Mouse (Mus musculus): ENCODE measurements around the gene Gm10840. TPM values are rescaled to one million over a fixed set of nuclear protein-coding genes. Genes with fewer than 3 reads are reported as not detected.
"Not testable (repeated sequence)": the region's sequence is repeated elsewhere in the genome, so short reads cannot be mapped to it uniquely, and the experiment has no call there.

Gm10840 gene
- polyA plus RNA-seq, 1 experiment, result not detected

DNA sequence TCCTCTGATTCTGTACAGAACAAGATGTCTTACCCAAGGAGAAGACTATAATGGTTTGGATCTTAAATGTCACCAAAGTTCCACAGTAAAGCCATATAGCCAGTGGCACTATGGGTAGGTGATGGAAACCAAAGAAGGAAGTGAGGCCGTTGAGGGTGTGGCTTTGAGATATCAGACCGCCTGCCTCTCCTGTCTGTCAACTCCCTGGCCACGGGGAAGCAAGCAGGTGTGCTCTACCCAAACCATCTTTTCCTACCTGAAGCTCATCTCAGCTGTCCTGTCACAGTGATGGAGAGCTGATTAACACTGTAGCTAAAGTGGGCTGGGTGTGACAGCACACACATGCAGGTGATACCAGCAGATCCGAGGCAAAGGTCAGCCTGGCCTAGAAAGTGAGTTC is 37.6 kb downstream of the Gm10840 start:
- Histone ChIP-seq H3K27ac (ENCODE audit: insufficient read depth, low read depth, low read length) (no peak overlapping the region), H3K4me3 (ENCODE audit: insufficient read depth, low read depth, low read length) (no peak overlapping the region), H3K27me3 (replicated peaks; ENCODE audit: control insufficient read depth, insufficient read depth, low read length) (no peaks in the 10 kb centered on the region), H3K36me3 (ENCODE audit: control insufficient read depth, insufficient read depth, low read length) (peaks cover 9% of the 10 kb centered on the region), H3K4me1 (ENCODE audit: control insufficient read depth, insufficient read depth, low read length) (no peaks in the 10 kb centered on the region; the same call in 1 of the 2 replicates)
- TF ChIP-seq POLR2A (IDR thresholded peaks at IDR 0.05; ENCODE audit: low read depth, low read length) (no peak), CTCF (conservative IDR thresholded peaks at IDR 0.05; ENCODE audit: insufficient read depth, insufficient read length, low read depth, low read length) (no peak)
- no peak for DNase-seq
- 86% methylated on average over 4 of the region's 4 CpGs for WGBS

DNA sequence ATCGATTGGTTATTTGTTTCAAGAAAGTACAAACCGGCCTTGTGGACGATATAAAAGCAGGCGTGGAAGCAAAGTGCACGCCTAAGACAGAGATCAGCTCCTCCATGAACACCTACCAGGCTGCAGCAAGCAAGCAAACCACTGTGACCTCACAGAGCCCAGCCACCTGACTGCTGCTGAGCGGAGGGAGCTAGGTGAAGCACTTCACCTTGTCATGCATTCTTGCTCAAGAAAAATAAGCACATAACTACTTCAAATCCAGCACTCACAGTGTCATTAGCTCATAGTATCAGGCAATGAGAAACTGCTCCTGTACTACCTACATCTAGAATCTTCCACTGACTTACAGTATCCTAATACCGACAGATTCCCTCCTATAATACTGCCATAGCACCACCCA is 39.3 kb downstream of the Gm10840 start:
- not testable (repeated sequence) for H3K27ac ChIP-seq (ENCODE audit: insufficient read depth, low read depth, low read length); H3K4me1 ChIP-seq (ENCODE audit: control insufficient read depth, insufficient read depth, low read length); H3K4me3 ChIP-seq (ENCODE audit: insufficient read depth, low read depth, low read length); H3K27me3 ChIP-seq (replicated peaks; ENCODE audit: control insufficient read depth, insufficient read depth, low read length); DNase-seq
- peaks cover 17% of the 10 kb centered on the region for H3K36me3 ChIP-seq (ENCODE audit: control insufficient read depth, insufficient read depth, low read length)
- 91% methylated on average over 7 of the region's 7 CpGs for WGBS

GRCm38 (mm10) chr11:106200756-106201155 is 40.1 kb downstream of the Gm10840 start:
- no peak for TF ChIP-seq CTCF (conservative IDR thresholded peaks at IDR 0.05; ENCODE audit: insufficient read depth, insufficient read length, low read depth, low read length)
- TF ChIP-seq POLR2A (IDR thresholded peaks at IDR 0.05; ENCODE audit: low read depth, low read length), result no peak
- Histone ChIP-seq H3K27me3 (replicated peaks; ENCODE audit: control insufficient read depth, insufficient read depth, low read length) (no peaks in the 10 kb centered on the region), H3K27ac (ENCODE audit: insufficient read depth, low read depth, low read length) (0 out of 2 replicates have a peak overlapping the region, but pooled peaks have one; percentile 23), H3K36me3 (ENCODE audit: control insufficient read depth, insufficient read depth, low read length) (peaks cover 19% of the 10 kb centered on the region), H3K4me1 (ENCODE audit: control insufficient read depth, insufficient read depth, low read length) (no peaks in the 10 kb centered on the region), H3K4me3 (ENCODE audit: insufficient read depth, low read depth, low read length) (no peak overlapping the region)
- no peak for DNase-seq
- 52% methylated on average over 6 of the region's 6 CpGs for WGBS

DNA sequence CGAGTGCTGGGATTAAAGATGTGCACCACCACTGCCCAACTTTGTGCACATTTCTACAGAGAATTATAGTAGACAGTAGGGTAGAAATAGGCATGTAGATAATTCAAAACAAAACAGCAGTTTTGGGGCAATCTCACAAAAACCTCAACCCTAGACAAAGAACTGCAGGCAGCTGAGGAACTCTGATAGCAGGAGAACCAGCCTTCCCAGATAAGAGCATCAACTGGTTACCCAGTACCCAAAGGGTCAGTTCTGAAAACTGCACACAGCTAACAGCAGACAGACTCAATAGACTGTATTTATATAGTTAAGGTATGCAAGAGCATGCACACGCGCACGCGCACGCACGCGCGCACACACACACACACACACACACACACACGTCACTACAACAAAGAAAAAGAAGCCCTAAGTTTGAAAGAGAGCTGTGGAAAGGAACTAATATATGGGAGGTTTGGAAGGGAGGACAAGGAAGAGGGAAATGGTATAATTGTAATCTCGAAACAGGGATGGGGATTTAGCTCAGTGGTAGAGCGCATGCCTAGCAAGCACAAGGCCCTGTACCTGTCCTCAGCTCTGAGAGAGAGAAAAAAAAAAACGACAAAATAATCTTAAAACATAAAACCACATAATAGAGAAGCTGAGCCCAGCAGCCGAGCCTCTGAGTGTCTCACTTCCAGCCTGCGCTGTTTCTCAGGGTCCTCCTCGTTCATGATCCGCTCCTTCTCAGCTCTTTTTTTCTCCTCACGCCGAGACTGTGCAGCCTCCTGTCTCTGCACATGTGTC is 40.9 kb downstream of the Gm10840 start:
- H3K4me1 ChIP-seq (ENCODE audit: control insufficient read depth, insufficient read depth, low read length), result no peaks in the 10 kb centered on the region
- DNase-seq, result no peak
- H3K4me3 ChIP-seq (ENCODE audit: insufficient read depth, low read depth, low read length), result no peak overlapping the region
- peaks cover 19% of the 10 kb centered on the region for H3K36me3 ChIP-seq (ENCODE audit: control insufficient read depth, insufficient read depth, low read length)
- TF ChIP-seq CTCF (conservative IDR thresholded peaks at IDR 0.05; ENCODE audit: insufficient read depth, insufficient read length, low read depth, low read length) (no peak), POLR2A (IDR thresholded peaks at IDR 0.05; ENCODE audit: low read depth, low read length) (no peak)
- no peak overlapping the region for H3K27ac ChIP-seq (ENCODE audit: insufficient read depth, low read depth, low read length)
- no peaks in the 10 kb centered on the region for H3K27me3 ChIP-seq (replicated peaks; ENCODE audit: control insufficient read depth, insufficient read depth, low read length)
- 88% methylated on average over 19 of the region's 19 CpGs for WGBS

DNA sequence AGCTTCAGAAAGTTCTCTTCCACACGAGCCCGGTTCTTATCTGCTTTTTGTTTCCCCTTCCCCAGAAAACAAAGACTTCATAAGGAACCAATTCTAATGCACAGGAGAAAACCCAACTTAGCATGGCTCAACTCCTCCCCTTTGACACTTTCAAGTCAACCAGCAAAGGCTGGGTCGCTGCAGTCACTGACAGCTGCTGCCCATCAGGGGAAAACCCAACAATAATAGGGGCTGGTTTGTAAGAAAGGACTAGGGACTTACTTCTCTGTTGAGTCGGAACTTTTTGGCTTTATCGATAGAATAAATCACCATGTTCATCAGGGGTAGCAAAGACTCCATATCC is 41.4 kb downstream of the Gm10840 start, which contains the start of gene Strada:
Strada (minus strand) TSS at position 46 of the 343 bp plus-strand sequence.
- no peak for TF ChIP-seq CTCF (conservative IDR thresholded peaks at IDR 0.05; ENCODE audit: insufficient read depth, insufficient read length, low read depth, low read length)
- TF ChIP-seq POLR2A (IDR thresholded peaks at IDR 0.05; ENCODE audit: low read depth, low read length), result no peak
- Histone ChIP-seq H3K27ac (ENCODE audit: insufficient read depth, low read depth, low read length) (no peak within 1 kb of the TSS), H3K27me3 (replicated peaks; ENCODE audit: control insufficient read depth, insufficient read depth, low read length) (no peaks in the 10 kb centered on the region), H3K4me3 (ENCODE audit: insufficient read depth, low read depth, low read length) (no peak within 1 kb of the TSS), H3K4me1 (ENCODE audit: control insufficient read depth, insufficient read depth, low read length) (no peaks in the 10 kb centered on the region), H3K36me3 (ENCODE audit: control insufficient read depth, insufficient read depth, low read length) (peaks cover 19% of the 10 kb centered on the region)
- 74% methylated on average over 5 of the region's 5 CpGs for WGBS
- no peak for DNase-seq

Other genes starting within 250 kb of the Gm10840 start
- 31.1 and 32.2 TPM in 2 replicates for gene Cyb561, start 207.5 kb upstream of the Gm10840 start, polyA plus RNA-seq (2012; rRNA removed)
- gene Ace, start 192.9 kb upstream of the Gm10840 start, polyA plus RNA-seq (2012; rRNA removed), result 68.0 and 132 TPM in 2 replicates
- gene Ace3, start 166.2 kb upstream of the Gm10840 start, polyA plus RNA-seq (2012; rRNA removed), result 0.06 and 0.07 TPM in 2 replicates
- gene Kcnh6, start 152.7 kb upstream of the Gm10840 start, polyA plus RNA-seq (2012; rRNA removed), result 0.04 and 0.06 TPM in 2 replicates
- gene Dcaf7, start 124.0 kb upstream of the Gm10840 start, polyA plus RNA-seq (2012; rRNA removed), result 34.1 and 37.7 TPM in 2 replicates
- gene Taco1, start 94.8 kb upstream of the Gm10840 start, polyA plus RNA-seq (2012; rRNA removed), result 21.3 and 21.4 TPM in 2 replicates
- 27.8 and 31.6 TPM in 2 replicates for gene Map3k3, start 76.2 kb upstream of the Gm10840 start, polyA plus RNA-seq (2012; rRNA removed)
- 27.8 and 48.3 TPM in 2 replicates for gene Limd2, start within 50 bp of the Gm10840 start, polyA plus RNA-seq (2012; rRNA removed)
- 28.4 and 28.5 TPM in 2 replicates for gene Strada, start 41.3 kb downstream of the Gm10840 start, polyA plus RNA-seq (2012; rRNA removed)
- 14.0 and 20.6 TPM in 2 replicates for gene Ccdc47, start 55.5 kb downstream of the Gm10840 start, polyA plus RNA-seq (2012; rRNA removed)
- gene Ddx42, start 56.1 kb downstream of the Gm10840 start, polyA plus RNA-seq (2012; rRNA removed), result 8.3 and 10.0 TPM in 2 replicates
- gene Ftsj3, start 95.2 kb downstream of the Gm10840 start, polyA plus RNA-seq (2012; rRNA removed), result 11.7 TPM in 2 replicates
- gene Psmc5, start 95.3 kb downstream of the Gm10840 start, polyA plus RNA-seq (2012; rRNA removed), result 52.5 and 66.9 TPM in 2 replicates
- gene Smarcd2, start 112.1 kb downstream of the Gm10840 start, polyA plus RNA-seq (2012; rRNA removed), result 70.0 and 77.9 TPM in 2 replicates
- 0.02 and 0.03 TPM in 2 replicates for gene Tcam1, start 115.8 kb downstream of the Gm10840 start, polyA plus RNA-seq (2012; rRNA removed)
- gene Gh, start 141.0 kb downstream of the Gm10840 start, polyA plus RNA-seq (2012; rRNA removed), result 0.16 TPM in 1 of 2 replicates, not detected in the other
- 2.7 and 17.9 TPM in 2 replicates for gene Cd79b, start 153.9 kb downstream of the Gm10840 start, polyA plus RNA-seq (2012; rRNA removed)
- 0.11 and 1.9 TPM in 2 replicates for gene Scn4a, start 192.4 kb downstream of the Gm10840 start, polyA plus RNA-seq (2012; rRNA removed)
- 0.12 and 0.58 TPM in 2 replicates for gene Prr29, start 204.6 kb downstream of the Gm10840 start, polyA plus RNA-seq (2012; rRNA removed)
- 35.0 and 38.1 TPM in 2 replicates for gene Icam2, start 227.2 kb downstream of the Gm10840 start, polyA plus RNA-seq (2012; rRNA removed)